Mouse (Mus musculus) cerebellum, postnatal 25 days (tissue): ENCODE measurements around the gene Gm10322.

ENCODE experiments used
- DNase-seq, 2 experiments: peaks; one replicate each; pipeline ENCODE4 v3.0.0; 2021; ENCODE audit warnings: mixed read lengths in 2 of 2

Gene Gm10322

DNA sequence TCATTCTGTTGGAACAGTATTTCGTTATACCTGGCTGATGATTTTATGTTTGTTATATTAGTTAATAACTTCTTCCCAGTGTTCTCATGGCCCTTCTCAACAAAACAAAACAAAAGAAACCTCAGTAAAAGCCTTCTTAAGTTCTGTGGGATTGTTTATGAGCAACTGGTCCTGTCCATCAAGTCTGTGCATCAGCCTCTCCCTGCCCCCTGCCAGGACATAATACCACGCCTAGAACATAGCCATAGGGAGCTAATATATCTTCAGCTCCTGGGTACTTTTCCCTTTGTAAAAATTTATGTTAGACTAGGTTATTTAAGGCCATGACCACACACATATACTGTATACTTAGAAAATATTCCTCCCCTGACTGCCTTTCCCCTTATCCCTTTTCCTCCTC, 48.9 kb downstream of the Gm10322 start:
- no peak for DNase-seq

DNA sequence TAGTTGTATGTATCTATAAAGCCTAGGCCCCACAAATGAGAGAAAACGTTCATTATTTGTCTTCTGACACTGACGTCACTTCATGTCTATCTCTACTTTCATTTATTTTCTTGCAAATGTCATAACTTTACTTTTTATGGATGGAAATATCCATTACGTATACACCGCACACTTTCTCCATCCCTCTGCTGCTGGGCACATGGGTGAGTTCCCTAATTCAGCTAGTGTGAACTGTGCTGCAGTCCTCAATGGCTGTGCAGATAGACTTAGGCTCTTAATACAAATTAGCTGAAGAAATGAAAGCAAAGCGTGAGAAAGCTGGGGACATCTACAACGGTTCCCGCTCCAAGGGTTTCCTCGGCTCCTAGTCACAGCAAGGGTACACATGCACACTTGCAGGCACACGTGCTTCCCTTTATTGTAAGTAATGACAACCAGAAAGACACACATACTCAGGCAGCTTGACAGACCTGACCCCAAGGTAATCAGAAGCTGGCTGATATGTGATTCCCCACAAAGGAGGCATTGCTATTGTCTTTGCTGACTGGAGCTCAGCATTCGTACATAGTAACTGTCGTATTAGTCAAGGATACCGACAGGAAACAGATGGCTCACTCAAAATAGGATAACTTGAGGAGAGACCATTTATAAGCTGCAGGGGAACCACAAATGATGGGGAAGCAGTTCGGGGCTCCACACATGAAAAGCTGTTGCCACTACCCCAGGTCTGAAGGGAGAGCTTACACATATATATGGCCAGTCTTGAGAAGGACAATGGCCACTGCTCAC, 49.8 kb downstream of the Gm10322 start:
- peak; percentile 17 to 45 for DNase-seq
